Mouse (Mus musculus): ENCODE results near the gene Map3k5.

Map3k5 gene

GRCm38 (mm10) chr10:20185264-20185663 is 251.0 kb downstream of the Map3k5 start:
- in situ Hi-C loops (cut with MboI; ENCODE audit: low pct_unique_long_range_greater_than_20kb in 1 of 2, low sequenced_read_pairs in 2 of 2, unreplicated experiment in 1 of 2): no loop called here

DNA sequence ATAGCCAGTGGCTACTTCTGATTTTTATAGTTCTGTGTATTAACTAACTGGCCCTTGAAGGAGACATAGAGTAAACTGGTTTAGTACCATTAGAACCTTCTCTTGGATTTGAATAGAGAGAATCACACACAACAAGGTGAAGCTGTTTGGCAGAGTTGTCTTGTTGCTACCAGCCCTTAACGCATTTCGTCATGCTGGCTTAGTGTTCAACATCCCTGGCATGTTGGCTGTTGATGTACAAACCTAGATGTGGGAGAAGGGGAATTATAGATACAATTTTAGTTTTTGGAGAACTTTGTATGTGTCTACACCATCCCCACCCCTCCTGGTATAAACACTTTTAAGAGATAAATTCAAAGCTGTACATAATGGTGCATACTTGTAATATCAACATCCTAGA is 251.5 kb downstream of the Map3k5 start:
- in situ Hi-C loops (cut with MboI; ENCODE audit: low pct_unique_long_range_greater_than_20kb in 1 of 2, low sequenced_read_pairs in 2 of 2, unreplicated experiment in 1 of 2): no loop called here

- in situ Hi-C loops (cut with MboI; ENCODE audit: low pct_unique_long_range_greater_than_20kb in 1 of 2, low sequenced_read_pairs in 2 of 2, unreplicated experiment in 1 of 2): no loop called here
Measured at GRCm38 (mm10) chr10:20186800-20187273, 252.6 kb downstream of the Map3k5 start.

DNA sequence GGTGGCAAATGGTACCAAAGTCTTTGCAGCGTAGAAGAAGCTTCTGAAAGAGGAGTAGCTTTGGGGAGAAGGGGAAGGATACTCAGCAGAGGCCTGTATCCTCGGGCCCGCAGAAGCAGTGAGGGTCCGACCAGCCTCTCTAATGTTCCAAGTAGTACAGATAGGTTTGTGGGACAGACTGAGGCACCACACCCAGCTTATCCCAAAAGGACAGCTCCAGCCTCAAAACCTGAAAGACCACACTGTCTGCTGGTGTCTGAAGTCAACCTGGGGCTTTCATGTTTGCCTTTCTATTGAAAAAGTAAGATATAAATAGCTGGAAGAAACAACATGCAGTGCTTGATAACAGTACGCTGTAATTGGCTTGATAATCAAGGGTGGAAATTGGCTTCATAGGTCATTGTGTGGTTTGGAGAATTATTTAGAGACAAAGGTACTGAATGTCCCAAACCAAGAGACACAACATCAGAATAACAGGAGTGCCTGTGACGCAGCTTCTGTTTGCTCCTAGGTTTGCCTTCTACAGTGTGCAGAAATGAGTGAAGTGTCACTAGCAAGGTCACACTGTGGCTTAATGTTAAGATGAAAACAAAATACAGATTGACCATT is 256.0 kb downstream of the Map3k5 start:
- in situ Hi-C loops (cut with MboI; ENCODE audit: low pct_unique_long_range_greater_than_20kb in 1 of 2, low sequenced_read_pairs in 2 of 2, unreplicated experiment in 1 of 2): no loop called here
